Mouse (Mus musculus) embryo, embryonic 11 days (tissue): ENCODE results near the gene Tbc1d30.

Experiments used
- DNase-seq: peaks from one replicate; pipeline ENCODE4 v3.0.0-alpha.2; 2015

The Tbc1d30 gene

DNA sequence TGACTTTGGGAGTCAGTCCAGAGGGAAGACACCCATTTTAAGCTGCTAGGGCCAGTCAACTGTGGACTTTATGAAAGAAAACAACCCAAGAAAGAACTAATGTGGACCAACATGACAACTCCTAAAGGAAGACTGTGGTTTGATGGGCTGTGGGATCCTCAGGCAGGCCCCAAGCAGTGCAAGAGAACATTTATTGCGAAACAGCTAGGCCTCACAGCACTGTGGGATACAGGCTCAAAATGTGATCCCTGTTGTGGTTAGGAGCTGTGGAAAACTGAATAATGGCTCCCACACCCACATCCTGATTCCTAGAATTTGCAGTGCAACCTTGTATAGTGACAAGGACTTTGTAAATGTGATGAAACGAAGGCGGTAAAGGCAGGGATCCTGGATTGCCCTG lies 134.3 kb downstream of the Tbc1d30 start:
- DNase-seq = no peak
